Mouse (Mus musculus) CD4-positive helper T cell, adult 2 months (primary cell): ENCODE results near the gene Nr1h3.
A peak's percentile ranks its signal among the peaks of the same experiment; 100 is the strongest.
"Not testable (repeated sequence)": the region's sequence is repeated elsewhere in the genome, so short reads cannot be mapped to it uniquely, and the experiment has no call there.

Source experiments
- DNase-seq: peaks from one replicate; pipeline ENCODE4 v3.0.0-alpha.2; 2012; ENCODE audit warnings: low read depth, missing footprints, low spot score

Gene Nr1h3

DNA sequence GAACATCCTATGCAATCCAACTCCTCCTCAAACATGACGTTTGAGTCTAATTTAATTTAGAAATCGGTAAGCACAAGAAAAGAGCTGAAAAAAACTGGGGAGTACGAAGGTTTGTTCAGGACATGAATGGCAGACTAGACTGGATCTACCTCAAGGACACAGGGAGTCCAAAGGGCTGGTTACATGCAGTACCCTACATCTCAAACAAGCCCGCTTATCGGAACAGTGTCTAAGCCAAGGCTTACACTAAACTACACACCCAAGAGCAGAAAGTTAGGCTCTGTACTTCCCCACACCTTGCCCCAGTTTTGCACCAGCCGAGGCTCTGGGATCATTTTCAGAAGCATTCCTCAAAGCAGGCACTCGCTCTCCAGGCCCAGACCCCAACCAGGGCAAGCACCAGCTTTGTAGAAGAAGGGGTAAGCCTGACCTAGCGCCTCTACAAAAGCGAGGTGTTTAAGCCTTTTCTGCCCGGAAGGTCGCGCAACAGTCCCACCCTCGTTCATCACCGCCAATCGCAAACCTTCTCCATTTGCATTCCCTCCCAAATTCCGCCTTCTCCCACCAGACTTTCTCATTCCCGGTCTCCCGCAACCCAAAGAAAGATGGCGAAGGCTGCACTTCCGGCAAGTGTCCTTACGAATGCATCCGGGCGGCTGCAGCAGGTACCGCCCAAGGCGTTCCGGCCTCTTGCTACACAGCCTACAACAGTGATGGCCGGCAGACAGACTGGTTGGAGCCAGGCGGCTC, at the start of gene Nr1h3, which contains the start of gene Acp2:
TSS of gene Nr1h3 (minus strand) at position 613 of the 750 bp plus-strand sequence.
TSS of gene Acp2 (plus strand) at position 664 of the 750 bp plus-strand sequence.
- peak; percentile 92 for DNase-seq

GRCm38 (mm10) chr2:91252001-91252400, 49.4 kb upstream of the Nr1h3 start:
- DNase-seq: no peak

GRCm38 (mm10) chr2:91248366-91248765, 45.7 kb upstream of the Nr1h3 start:
- DNase-seq: no peak

GRCm38 (mm10) chr2:91244557-91245228, 42.1 kb upstream of the Nr1h3 start:
- DNase-seq: no peak

DNA sequence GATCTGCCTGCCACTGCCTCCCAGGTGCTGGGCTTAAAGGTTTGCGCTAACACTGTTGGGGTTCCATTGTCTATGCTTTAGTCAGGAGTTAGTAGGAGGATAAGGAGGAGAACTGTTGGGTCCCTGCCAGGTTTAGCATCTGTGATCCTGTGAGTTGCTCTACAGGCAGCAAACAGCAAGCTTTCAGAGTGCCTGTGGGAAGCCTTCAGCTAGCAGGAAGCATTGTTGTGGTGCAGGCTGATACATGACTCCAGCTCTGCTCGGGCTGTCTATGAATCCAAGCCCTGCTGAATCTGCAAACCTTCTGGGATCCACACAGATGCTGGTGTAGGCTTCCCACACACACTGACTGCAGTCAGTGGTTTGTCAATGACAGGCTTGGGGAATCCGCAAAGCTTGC, 40.8 kb upstream of the Nr1h3 start:
- DNase-seq: no peak

- DNase-seq: peak; percentile 36
Observed at GRCm38 (mm10) chr2:91242547-91242946, 39.9 kb upstream of the Nr1h3 start.

DNA sequence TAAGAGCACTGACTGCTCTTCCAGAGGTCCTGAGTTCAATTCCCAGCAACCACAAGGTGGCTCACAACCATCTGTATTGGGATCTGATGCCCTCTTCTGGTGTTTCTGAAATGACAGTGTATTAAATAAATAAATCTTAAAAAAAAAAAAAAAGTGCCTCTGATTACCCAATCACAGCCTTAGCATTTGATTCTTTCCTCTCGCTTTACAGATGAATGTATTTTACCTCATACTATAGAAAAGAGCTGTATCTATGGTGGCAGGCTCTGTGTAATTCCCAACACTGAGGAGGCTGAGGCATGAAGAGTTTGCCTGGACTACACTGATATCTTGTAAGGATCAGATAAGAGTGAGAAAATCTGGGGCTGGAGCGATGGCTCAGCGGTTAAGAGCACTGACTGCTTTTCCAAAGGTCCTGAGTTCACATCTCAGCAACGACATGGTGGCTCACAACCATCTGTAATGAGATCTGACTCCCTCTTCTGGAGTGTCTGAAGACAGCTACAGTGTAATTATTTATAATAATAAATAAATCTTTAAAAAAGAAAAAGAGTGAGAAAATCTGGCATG, 35.0 kb upstream of the Nr1h3 start:
- DNase-seq: not testable (repeated sequence)

GRCm38 (mm10) chr2:91236601-91237510, 34.2 kb upstream of the Nr1h3 start, which contains the start of gene Ddb2:
Gene Ddb2 (minus strand): TSS chr2:91236982.
- peak; percentile 98 for DNase-seq

DNA sequence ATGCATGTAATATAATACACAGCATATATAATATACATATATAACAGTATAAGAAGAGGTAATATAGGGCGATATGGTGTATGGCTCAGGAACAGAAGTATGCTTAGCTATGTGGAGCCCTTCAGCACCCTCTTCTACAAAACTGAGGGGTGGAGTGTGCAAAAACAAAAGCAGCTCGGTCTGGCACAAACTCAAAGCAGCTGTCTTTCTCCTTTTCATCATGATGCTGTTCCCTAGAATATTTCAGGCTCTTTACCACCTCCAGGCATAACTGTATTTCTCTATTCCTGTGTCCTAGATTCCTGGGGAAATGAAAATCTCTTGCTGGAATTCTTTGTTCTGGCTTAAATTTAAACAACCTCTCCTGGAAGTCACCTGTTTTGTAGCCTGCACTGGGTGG, 27.1 kb upstream of the Nr1h3 start:
- DNase-seq: no peak

DNA sequence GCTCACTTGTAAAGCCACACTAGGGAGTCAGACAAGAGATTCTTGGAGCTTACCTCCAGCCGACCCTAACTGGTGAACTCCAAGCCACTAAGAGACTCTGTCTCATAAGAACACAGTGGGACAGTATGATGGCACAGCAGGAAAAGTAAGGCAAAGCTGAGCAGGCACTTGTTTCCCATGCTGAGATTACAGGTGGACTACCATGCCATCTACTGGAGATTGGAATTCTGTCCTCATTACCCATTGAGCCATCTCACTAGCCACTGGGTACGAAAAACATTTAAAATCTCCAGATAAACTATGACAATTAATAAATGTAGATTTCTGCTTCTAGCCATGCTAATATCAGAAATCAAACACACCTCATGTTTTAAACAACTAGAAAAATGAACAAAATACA, 21.0 kb upstream of the Nr1h3 start:
- no peak for DNase-seq

DNA sequence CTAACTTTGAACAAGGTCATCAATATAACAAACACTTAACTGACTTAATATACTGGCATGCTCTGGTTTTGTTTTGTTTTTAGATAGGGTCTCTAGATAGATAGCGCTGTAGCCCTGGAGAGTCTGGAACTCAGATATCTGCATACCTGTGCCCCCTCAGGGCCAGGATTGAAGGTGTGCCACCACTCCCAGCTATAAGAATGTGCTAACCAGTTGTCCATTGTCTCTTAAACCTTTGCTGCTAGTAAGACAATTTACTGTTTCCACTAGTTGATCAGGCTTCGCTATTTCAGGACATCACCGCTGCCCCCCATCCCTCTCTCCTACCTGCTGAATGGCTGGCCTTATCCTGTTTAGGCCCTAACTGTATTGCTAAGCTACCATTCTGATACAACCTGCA, 17.9 kb upstream of the Nr1h3 start:
- DNase-seq: no peak

DNA sequence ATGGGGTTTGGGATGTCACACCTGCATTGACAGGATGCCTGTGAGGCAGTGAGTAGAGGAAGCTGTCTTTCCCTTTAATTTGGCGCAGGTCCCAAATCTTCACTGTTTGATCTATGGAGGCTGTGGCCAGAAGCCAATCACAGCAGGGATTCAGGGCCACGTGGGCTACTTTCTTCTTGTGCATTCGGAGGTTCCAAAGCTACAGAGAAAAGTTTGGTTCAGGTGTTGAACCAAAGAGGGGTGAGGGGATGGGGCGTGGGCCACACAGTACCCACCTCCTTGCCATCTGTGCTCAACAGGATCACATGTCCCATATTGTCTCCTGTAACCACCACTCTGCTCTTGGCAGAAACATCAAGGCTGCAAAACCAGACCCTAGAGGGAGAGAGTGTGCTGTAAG, 14.4 kb upstream of the Nr1h3 start:
- DNase-seq: peak; percentile 63

- DNase-seq: no peak
Observed at GRCm38 (mm10) chr2:91213311-91213710, 10.7 kb upstream of the Nr1h3 start.

DNA sequence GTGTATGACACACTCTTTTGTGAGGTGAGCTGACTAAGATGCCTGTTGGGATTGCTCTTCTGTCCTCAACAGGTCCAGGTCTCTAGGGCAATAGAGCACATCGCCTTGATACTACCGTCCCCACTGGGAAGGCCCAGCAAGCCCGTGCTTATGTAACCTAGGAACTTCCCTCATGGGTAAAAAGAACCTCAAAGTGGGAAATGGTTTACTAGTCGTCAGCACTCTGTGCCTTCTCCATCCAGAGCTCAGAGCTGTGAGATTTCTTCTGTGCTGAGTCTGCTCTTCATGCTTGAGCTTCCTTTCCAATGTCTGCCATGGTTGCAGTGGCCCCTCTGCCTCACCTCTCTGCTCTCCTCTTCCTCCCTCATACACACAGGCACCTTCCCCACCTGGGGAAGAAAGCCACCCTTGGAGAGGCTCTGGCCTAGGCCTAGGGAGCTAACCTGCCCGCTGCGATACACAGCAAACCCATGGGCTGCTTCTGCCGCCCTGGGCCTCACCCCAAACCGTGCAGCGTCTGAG, 3.7 kb upstream of the Nr1h3 start:
- DNase-seq: no peak

- no peak for DNase-seq
Observed at GRCm38 (mm10) chr2:91202972-91203656, 480 bp upstream of the Nr1h3 start.

DNA sequence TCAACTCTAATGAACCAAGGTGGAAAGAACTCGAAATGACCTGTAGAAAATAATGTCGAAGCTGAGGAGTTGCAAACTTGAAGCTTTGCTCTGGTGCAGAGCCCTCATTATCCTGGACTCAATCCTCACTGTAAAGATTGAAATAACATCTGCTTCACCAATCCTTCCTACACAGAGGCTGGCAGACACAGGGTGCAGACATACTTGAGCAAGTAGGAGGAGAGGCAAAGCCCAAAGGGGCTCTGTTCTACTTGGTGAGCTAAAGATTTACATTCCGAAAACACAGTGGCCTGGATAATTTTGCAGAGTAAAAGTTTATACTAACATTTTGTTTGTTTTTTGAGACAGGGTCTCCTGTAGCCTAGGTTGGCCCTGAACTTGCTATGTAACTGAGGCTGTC, 3.7 kb downstream of the Nr1h3 start:
- DNase-seq: no peak

DNA sequence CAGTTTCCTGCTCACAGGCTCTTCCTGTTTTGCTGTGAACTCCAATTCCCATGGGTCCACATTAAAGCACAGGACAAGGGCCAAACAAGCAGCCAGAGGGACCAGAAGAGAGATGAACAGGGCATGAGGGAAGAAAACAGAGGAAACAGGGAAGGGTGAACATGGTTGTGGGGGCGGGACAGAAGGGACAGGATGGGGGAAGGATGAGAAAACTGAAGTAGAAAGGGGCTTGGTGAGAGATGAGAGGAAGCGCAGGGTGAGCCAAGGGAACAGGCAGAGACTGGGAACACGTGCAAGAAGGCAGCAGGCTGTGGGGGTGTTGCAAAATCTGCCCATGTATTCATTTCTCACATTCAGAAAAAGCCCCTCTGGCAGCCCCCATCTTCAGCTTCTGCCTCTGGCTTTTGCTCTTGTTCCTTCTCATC, 6.0 kb downstream of the Nr1h3 start:
- DNase-seq: no peak

DNA sequence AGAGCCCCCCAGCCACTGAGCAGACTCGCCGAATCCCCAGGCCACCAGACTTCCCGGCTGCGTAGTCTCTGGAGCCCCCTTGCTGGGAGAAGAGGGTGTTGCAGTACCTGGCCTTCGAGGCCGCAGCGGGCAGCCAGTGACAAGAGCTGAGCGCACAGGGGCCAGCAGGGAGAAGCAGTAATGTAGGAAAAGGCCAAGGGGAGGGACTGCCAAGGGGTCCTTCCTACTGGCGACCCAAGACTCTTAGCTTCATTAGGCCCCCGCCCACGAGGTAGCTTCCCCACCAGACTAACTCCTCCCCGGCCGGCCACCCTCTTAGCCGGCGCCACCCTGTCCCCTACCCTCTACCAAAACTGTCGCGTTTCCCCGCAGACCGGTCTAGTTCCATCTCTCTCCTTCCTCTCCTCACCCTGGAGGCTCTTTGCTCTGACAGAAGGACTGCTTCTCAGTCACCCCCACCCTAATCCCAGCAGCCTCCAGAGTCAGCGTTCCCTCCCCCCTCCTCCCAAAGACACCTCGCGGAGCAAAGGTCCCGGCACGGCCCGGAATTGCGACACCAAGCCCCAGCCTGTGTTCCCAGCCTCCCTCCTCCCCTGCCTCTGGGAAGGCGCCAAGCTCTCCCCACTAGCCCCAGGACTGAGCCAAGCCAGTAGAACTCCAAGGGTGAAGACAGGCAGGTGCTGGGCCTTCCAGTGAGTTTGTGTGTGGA, 7.9 kb downstream of the Nr1h3 start:
- peak; percentile 56 for DNase-seq

GRCm38 (mm10) chr2:91190501-91190900, 12.1 kb downstream of the Nr1h3 start:
- no peak for DNase-seq

DNA sequence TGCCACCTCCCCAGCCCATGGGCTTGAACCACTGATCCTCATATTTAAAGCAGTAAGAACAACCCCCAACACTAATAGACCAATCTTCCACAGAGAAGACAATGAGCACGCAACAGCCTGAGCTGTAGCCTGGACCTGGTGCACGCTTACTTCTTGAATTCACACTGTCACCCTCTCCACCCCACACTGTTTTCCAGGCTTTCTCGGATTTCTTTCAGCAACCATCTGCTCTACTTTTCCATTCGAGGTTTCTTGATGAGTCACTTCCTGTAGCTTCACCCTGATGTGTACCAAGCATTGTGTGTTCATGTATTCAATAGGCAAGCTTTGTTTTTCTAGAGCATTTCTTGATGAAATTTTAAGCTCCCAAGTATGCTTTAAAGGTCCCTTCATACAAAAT, 15.2 kb downstream of the Nr1h3 start:
- DNase-seq: peak; percentile 70
